Mouse (Mus musculus) T-helper 2 cell (primary cell): ENCODE results near the gene Nphp4.

Experiments used
- in situ Hi-C: fragments of 300-600 bp; cut with MboI, MseI; formaldehyde crosslinking; loops from one replicate; pipeline ENCODE4 v1.15.1; 2025; ENCODE audit warnings: high pct_unique_total_duplicates

Nphp4 gene

GRCm38 (mm10) chr4:152477466-152478223 is 1.1 kb downstream of the Nphp4 start, which contains the start of gene Kcnab2:
TSS of gene Kcnab2 (minus strand) at chr4:152477871.
- in situ Hi-C loops, result no loop called here

GRCm38 (mm10) chr4:152478224-152478567 is 1.7 kb downstream of the Nphp4 start:
- in situ Hi-C loops, result no loop called here

- in situ Hi-C loops, result no loop called here
These were observed 3.9 kb downstream of the Nphp4 start for GRCm38 (mm10) chr4:152480426-152480825.

- in situ Hi-C loops, result no loop called here
These were observed 11.5 kb downstream of the Nphp4 start for GRCm38 (mm10) chr4:152488046-152488445.

- in situ Hi-C loops, result no loop called here
These were observed 13.8 kb downstream of the Nphp4 start for GRCm38 (mm10) chr4:152490311-152490710.

- in situ Hi-C loops, result no loop called here
These were observed 14.9 kb downstream of the Nphp4 start for GRCm38 (mm10) chr4:152491250-152491899.

- in situ Hi-C loops, result no loop called here
These were observed 17.9 kb downstream of the Nphp4 start for GRCm38 (mm10) chr4:152494360-152494879.

GRCm38 (mm10) chr4:152512221-152512925 is 35.9 kb downstream of the Nphp4 start:
- in situ Hi-C loops, result no loop called here

GRCm38 (mm10) chr4:152514884-152515283 is 38.4 kb downstream of the Nphp4 start:
- in situ Hi-C loops, result no loop called here

- in situ Hi-C loops, result no loop called here
These were observed 42.6 kb downstream of the Nphp4 start for GRCm38 (mm10) chr4:152519106-152519505.

GRCm38 (mm10) chr4:152520083-152520482 is 43.6 kb downstream of the Nphp4 start:
- in situ Hi-C loops, result no loop called here

GRCm38 (mm10) chr4:152532872-152533271 is 56.4 kb downstream of the Nphp4 start:
- in situ Hi-C loops, result no loop called here

GRCm38 (mm10) chr4:152539756-152540155 is 63.2 kb downstream of the Nphp4 start:
- in situ Hi-C loops, result no loop called here

- in situ Hi-C loops, result no loop called here
These were observed 64.7 kb downstream of the Nphp4 start for GRCm38 (mm10) chr4:152541172-152541571.

- in situ Hi-C loops, result no loop called here
These were observed 65.9 kb downstream of the Nphp4 start for GRCm38 (mm10) chr4:152542447-152542846.

GRCm38 (mm10) chr4:152546481-152546880 is 70.0 kb downstream of the Nphp4 start:
- in situ Hi-C loops, result no loop called here

GRCm38 (mm10) chr4:152547886-152548663 is 71.6 kb downstream of the Nphp4 start:
- in situ Hi-C loops, result no loop called here

- in situ Hi-C loops, result no loop called here
These were observed 73.1 kb downstream of the Nphp4 start for GRCm38 (mm10) chr4:152549507-152550202.

- in situ Hi-C loops, result no loop called here
These were observed 73.7 kb downstream of the Nphp4 start for GRCm38 (mm10) chr4:152550203-152550549.

- in situ Hi-C loops, result no loop called here
These were observed 77.2 kb downstream of the Nphp4 start for GRCm38 (mm10) chr4:152553582-152554285.
